Mouse (Mus musculus): ENCODE data around the gene Lrrc1. TPM values are rescaled to one million over a fixed set of nuclear protein-coding genes. Genes with fewer than 3 reads are reported as not detected.

Lrrc1 gene
- polyA plus RNA-seq, 1 experiment from 2014 or later = 10.6 TPM

GRCm38 (mm10) chr9:77456169-77456826, 88.4 kb downstream of the Lrrc1 start:
- 53% methylated on average over 13 of the region's 13 CpGs for WGBS
- DNase-seq (ENCODE audit: low spot score) = peak; percentile 53
- no peak overlapping the region for H3K4me3 ChIP-seq (ENCODE audit: low read depth, low read length)
- ATAC-seq = no peak
- no peak overlapping the region for H3K4me2 ChIP-seq (ENCODE audit: low read length)
- peaks cover 3% of the 10 kb centered on the region; the same call in 1 of the 2 replicates for H3K36me3 ChIP-seq (ENCODE audit: control insufficient read depth, insufficient read depth, low read length)
- peaks cover 16% of the 10 kb centered on the region for H3K4me1 ChIP-seq (ENCODE audit: control insufficient read depth, insufficient read depth, low read length)
- H3K9me3 ChIP-seq (replicated peaks; ENCODE audit: control insufficient read depth, low read length) = no peaks in the 10 kb centered on the region
- no peak overlapping the region for H3K9ac ChIP-seq (ENCODE audit: low read length)
- H3K27me3 ChIP-seq (replicated peaks; ENCODE audit: control insufficient read depth, insufficient read depth, low read length) = no peaks in the 10 kb centered on the region
- no peak overlapping the region for H3K27ac ChIP-seq (ENCODE audit: low read depth, low read length)

- Histone ChIP-seq H3K27ac (ENCODE audit: low read depth, low read length) (no peak overlapping the region), H3K9ac (ENCODE audit: low read length) (no peak overlapping the region), H3K36me3 (ENCODE audit: control insufficient read depth, insufficient read depth, low read length) (peaks cover 5% of the 10 kb centered on the region; the same call in 1 of the 2 replicates), H3K4me3 (ENCODE audit: low read depth, low read length) (no peak overlapping the region), H3K9me3 (replicated peaks; ENCODE audit: control insufficient read depth, low read length) (no peaks in the 10 kb centered on the region), H3K4me1 (ENCODE audit: control insufficient read depth, insufficient read depth, low read length) (peaks cover 16% of the 10 kb centered on the region), H3K27me3 (replicated peaks; ENCODE audit: control insufficient read depth, insufficient read depth, low read length) (no peaks in the 10 kb centered on the region), H3K4me2 (ENCODE audit: low read length) (no peak overlapping the region)
- DNase-seq (ENCODE audit: low spot score) (no peak), ATAC-seq (no peak)
- 66% methylated on average over 19 of the region's 19 CpGs for whole genome bisulfite sequencing
Measured at GRCm38 (mm10) chr9:77455439-77456168, 89.1 kb downstream of the Lrrc1 start.

- DNase-seq (ENCODE audit: low spot score) = peak; percentile 73
- WGBS = 24% methylated on average over 12 of the region's 12 CpGs
- 0 out of 2 replicates have a peak overlapping the region, but pooled peaks have one; percentile 16 for H3K27ac ChIP-seq (ENCODE audit: low read depth, low read length)
- H3K4me3 ChIP-seq (ENCODE audit: low read depth, low read length) = no peak overlapping the region
- peaks cover 16% of the 10 kb centered on the region for H3K4me1 ChIP-seq (ENCODE audit: control insufficient read depth, insufficient read depth, low read length)
- H3K36me3 ChIP-seq (ENCODE audit: control insufficient read depth, insufficient read depth, low read length) = peaks cover 15% of the 10 kb centered on the region
- no peak overlapping the region for H3K9ac ChIP-seq (ENCODE audit: low read length)
- no peaks in the 10 kb centered on the region for H3K9me3 ChIP-seq (replicated peaks; ENCODE audit: control insufficient read depth, low read length)
- no peak overlapping the region for H3K4me2 ChIP-seq (ENCODE audit: low read length)
- H3K27me3 ChIP-seq (replicated peaks; ENCODE audit: control insufficient read depth, insufficient read depth, low read length) = no peaks in the 10 kb centered on the region
- peak; percentile 76 for ATAC-seq
Measured at GRCm38 (mm10) chr9:77452046-77452807, 92.4 kb downstream of the Lrrc1 start.

- WGBS = 87% methylated on average over 2 of the region's 2 CpGs
- no peak overlapping the region for H3K4me2 ChIP-seq (ENCODE audit: low read length)
- no peak overlapping the region for H3K4me3 ChIP-seq (ENCODE audit: low read depth, low read length)
- peaks cover 16% of the 10 kb centered on the region for H3K4me1 ChIP-seq (ENCODE audit: control insufficient read depth, insufficient read depth, low read length)
- ATAC-seq (no peak), DNase-seq (ENCODE audit: low spot score) (no peak)
- H3K27me3 ChIP-seq (replicated peaks; ENCODE audit: control insufficient read depth, insufficient read depth, low read length) = no peaks in the 10 kb centered on the region
- peaks cover 15% of the 10 kb centered on the region for H3K36me3 ChIP-seq (ENCODE audit: control insufficient read depth, insufficient read depth, low read length)
- no peaks in the 10 kb centered on the region for H3K9me3 ChIP-seq (replicated peaks; ENCODE audit: control insufficient read depth, low read length)
- H3K9ac ChIP-seq (ENCODE audit: low read length) = no peak overlapping the region
- no peak overlapping the region for H3K27ac ChIP-seq (ENCODE audit: low read depth, low read length)
Measured at GRCm38 (mm10) chr9:77450447-77450846, 94.2 kb downstream of the Lrrc1 start.

GRCm38 (mm10) chr9:77444876-77445275, 99.8 kb downstream of the Lrrc1 start:
- ATAC-seq (no peak; the same call in 1 of the 2 replicates), DNase-seq (ENCODE audit: low spot score) (peak; percentile 37)
- no peak overlapping the region for H3K4me2 ChIP-seq (ENCODE audit: low read length)
- no peaks in the 10 kb centered on the region for H3K27me3 ChIP-seq (replicated peaks; ENCODE audit: control insufficient read depth, insufficient read depth, low read length)
- no peaks in the 10 kb centered on the region for H3K4me1 ChIP-seq (ENCODE audit: control insufficient read depth, insufficient read depth, low read length)
- H3K4me3 ChIP-seq (ENCODE audit: low read depth, low read length) = no peak overlapping the region
- 87% methylated on average over 4 of the region's 4 CpGs for WGBS
- H3K36me3 ChIP-seq (ENCODE audit: control insufficient read depth, insufficient read depth, low read length) = peaks cover 18% of the 10 kb centered on the region
- no peak overlapping the region for H3K27ac ChIP-seq (ENCODE audit: low read depth, low read length)
- no peaks in the 10 kb centered on the region for H3K9me3 ChIP-seq (replicated peaks; ENCODE audit: control insufficient read depth, low read length)
- H3K9ac ChIP-seq (ENCODE audit: low read length) = no peak overlapping the region

- Histone ChIP-seq H3K9ac (ENCODE audit: low read length) (no peak overlapping the region), H3K4me3 (ENCODE audit: low read depth, low read length) (no peak overlapping the region), H3K4me1 (ENCODE audit: control insufficient read depth, insufficient read depth, low read length) (peaks cover 12% of the 10 kb centered on the region), H3K9me3 (replicated peaks; ENCODE audit: control insufficient read depth, low read length) (no peaks in the 10 kb centered on the region), H3K4me2 (ENCODE audit: low read length) (no peak overlapping the region), H3K36me3 (ENCODE audit: control insufficient read depth, insufficient read depth, low read length) (peaks cover 16% of the 10 kb centered on the region; the same call in 1 of the 2 replicates), H3K27me3 (replicated peaks; ENCODE audit: control insufficient read depth, insufficient read depth, low read length) (no peaks in the 10 kb centered on the region), H3K27ac (ENCODE audit: low read depth, low read length) (peak overlapping the region; percentile 61; the same call in 1 of the 2 replicates)
- WGBS = 91% methylated on average over 6 of the region's 6 CpGs
- no peak for DNase-seq (ENCODE audit: low spot score)
- ATAC-seq = peak; percentile 14; the same call in 1 of the 2 replicates
Measured at GRCm38 (mm10) chr9:77439371-77439770, 105.3 kb downstream of the Lrrc1 start.

- Histone ChIP-seq H3K27ac (ENCODE audit: low read depth, low read length) (peak overlapping the region; percentile 61), H3K4me2 (ENCODE audit: low read length) (no peak overlapping the region), H3K4me1 (ENCODE audit: control insufficient read depth, insufficient read depth, low read length) (peaks cover 12% of the 10 kb centered on the region), H3K9ac (ENCODE audit: low read length) (no peak overlapping the region), H3K36me3 (ENCODE audit: control insufficient read depth, insufficient read depth, low read length) (peaks cover 19% of the 10 kb centered on the region; the same call in 1 of the 2 replicates), H3K4me3 (ENCODE audit: low read depth, low read length) (no peak overlapping the region), H3K27me3 (replicated peaks; ENCODE audit: control insufficient read depth, insufficient read depth, low read length) (no peaks in the 10 kb centered on the region), H3K9me3 (replicated peaks; ENCODE audit: control insufficient read depth, low read length) (no peaks in the 10 kb centered on the region)
- DNase-seq (ENCODE audit: low spot score) (peak; percentile 81), ATAC-seq (peak; percentile 79)
- 45% methylated on average over 11 of the region's 11 CpGs for WGBS
Measured at GRCm38 (mm10) chr9:77438836-77439271, 105.8 kb downstream of the Lrrc1 start.

GRCm38 (mm10) chr9:77437131-77437530, 107.5 kb downstream of the Lrrc1 start:
- Histone ChIP-seq H3K27me3 (replicated peaks; ENCODE audit: control insufficient read depth, insufficient read depth, low read length) (no peaks in the 10 kb centered on the region), H3K4me1 (ENCODE audit: control insufficient read depth, insufficient read depth, low read length) (peaks cover 12% of the 10 kb centered on the region), H3K4me2 (ENCODE audit: low read length) (no peak overlapping the region), H3K36me3 (ENCODE audit: control insufficient read depth, insufficient read depth, low read length) (peaks cover 23% of the 10 kb centered on the region; the same call in 1 of the 2 replicates), H3K9ac (ENCODE audit: low read length) (no peak overlapping the region), H3K4me3 (ENCODE audit: low read depth, low read length) (no peak overlapping the region), H3K9me3 (replicated peaks; ENCODE audit: control insufficient read depth, low read length) (no peaks in the 10 kb centered on the region), H3K27ac (ENCODE audit: low read depth, low read length) (no peak overlapping the region)
- DNase-seq (ENCODE audit: low spot score) (no peak), ATAC-seq (no peak)
- WGBS = 94% methylated on average over 6 of the region's 6 CpGs
